Mouse (Mus musculus): ENCODE measurements around the gene C1ql1. TPM values are rescaled to one million over a fixed set of nuclear protein-coding genes. Genes with fewer than 3 reads are reported as not detected.

Gene C1ql1
- polyA plus RNA-seq, 1 experiment, result not detected

DNA sequence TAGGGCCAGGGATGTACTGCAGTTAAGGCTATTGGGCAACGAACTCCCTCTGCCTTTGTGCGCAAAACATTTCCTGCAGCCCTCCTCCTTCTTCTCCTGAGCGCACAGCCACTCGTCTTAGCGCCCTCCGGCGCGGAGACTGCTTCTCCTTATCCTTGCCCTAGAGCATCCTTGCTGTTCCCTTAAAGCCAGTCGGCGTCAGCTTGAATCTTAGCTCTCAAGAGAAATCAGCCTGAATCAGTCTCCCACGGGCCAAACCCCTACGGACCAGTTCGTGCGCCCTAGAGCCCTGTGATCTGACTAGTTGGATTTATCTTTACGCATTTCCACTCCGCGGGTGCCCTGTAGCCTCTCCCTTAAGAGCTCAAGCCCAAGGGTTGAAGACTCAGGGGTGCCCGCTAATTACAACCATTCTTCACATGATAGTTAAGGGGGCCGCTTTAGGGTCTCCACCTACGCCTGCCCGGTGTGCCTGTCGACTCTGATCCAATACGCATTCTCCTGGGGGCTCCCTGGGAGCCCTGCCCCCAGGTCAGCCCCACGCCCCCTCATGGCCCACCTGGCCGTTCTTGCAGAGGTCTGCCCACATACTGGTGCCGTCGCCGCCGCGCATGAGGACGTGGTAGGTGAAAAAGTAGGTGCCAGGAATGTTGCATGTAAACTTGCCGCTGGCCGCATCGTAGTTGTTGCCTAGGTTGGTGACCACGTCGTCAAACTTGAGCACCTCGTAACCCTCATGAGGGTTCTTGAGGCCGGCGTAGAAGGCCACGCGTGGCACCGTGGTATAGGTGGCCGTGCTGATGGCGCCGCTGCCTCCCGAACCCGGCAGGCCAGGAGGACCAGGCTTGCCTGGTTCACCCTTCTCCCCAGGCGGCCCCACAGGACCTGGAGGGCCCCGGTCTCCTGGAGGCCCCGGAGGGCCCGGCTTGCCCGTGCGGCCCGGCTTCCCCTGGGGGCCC is 903 bp downstream of the C1ql1 start:
- no peak for TF ChIP-seq GATA1 (IDR thresholded peaks at IDR 0.05; ENCODE audit: borderline replicate concordance, low read length)
- no peak for TF ChIP-seq FLI1 (IDR thresholded peaks at IDR 0.05; ENCODE audit: low read length)
- Histone ChIP-seq H3K4me3 (replicated peaks) (peak overlapping the region; percentile 86), H3K9me3 (0 out of 2 replicates have a peak, but pooled peaks cover 4% of the 10 kb centered on the region), H3K36me3 (replicated peaks; ENCODE audit: low read length) (no peaks in the 10 kb centered on the region), H3K4me1 (peaks cover 71% of the 10 kb centered on the region), H3K27me3 (replicated peaks) (peaks cover 95% of the 10 kb centered on the region)

DNA sequence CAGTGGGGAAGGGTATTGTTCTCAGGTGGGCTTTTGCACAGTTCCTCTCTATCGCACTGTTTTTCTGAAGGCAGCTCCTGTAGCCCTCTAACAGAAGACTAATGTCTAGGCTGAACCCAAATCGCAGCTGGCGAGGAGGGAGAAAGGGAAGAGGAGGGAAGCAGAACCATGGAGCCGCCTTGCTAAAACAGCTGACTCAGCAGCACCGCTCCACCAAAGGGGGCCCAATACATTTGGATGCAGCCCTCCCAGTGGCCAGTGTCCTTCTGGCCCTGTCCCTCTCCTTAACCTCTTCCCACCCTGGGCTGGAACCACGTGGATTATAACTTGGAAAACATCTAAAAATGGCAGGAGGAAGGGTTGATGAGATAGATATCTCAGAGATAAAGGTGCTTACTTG is 5.3 kb downstream of the C1ql1 start:
- no peak overlapping the region for H3K4me3 ChIP-seq (replicated peaks)
- peaks cover 83% of the 10 kb centered on the region for H3K4me1 ChIP-seq
- no peak for TF ChIP-seq GATA1 (IDR thresholded peaks at IDR 0.05; ENCODE audit: borderline replicate concordance, low read length)
- TF ChIP-seq FLI1 (IDR thresholded peaks at IDR 0.05; ENCODE audit: low read length), result no peak
- no peaks in the 10 kb centered on the region for H3K9me3 ChIP-seq
- H3K36me3 ChIP-seq (replicated peaks; ENCODE audit: low read length), result no peaks in the 10 kb centered on the region
- peaks cover 91% of the 10 kb centered on the region for H3K27me3 ChIP-seq (replicated peaks)

- no peak for TF ChIP-seq FLI1 (IDR thresholded peaks at IDR 0.05; ENCODE audit: low read length)
- no peak for TF ChIP-seq GATA1 (IDR thresholded peaks at IDR 0.05; ENCODE audit: borderline replicate concordance, low read length)
- H3K36me3 ChIP-seq (replicated peaks; ENCODE audit: low read length), result no peaks in the 10 kb centered on the region
- peaks cover 91% of the 10 kb centered on the region for H3K27me3 ChIP-seq (replicated peaks)
- H3K4me3 ChIP-seq (replicated peaks), result peak overlapping the region; percentile 66
- no peaks in the 10 kb centered on the region for H3K9me3 ChIP-seq
- peaks cover 70% of the 10 kb centered on the region for H3K4me1 ChIP-seq
Observed at GRCm38 (mm10) chr11:102939024-102939675, 7.3 kb downstream of the C1ql1 start.

- Histone ChIP-seq H3K4me1 (peaks cover 73% of the 10 kb centered on the region), H3K4me3 (replicated peaks) (no peak overlapping the region), H3K27me3 (replicated peaks) (peaks cover 89% of the 10 kb centered on the region), H3K36me3 (replicated peaks; ENCODE audit: low read length) (no peaks in the 10 kb centered on the region), H3K9me3 (no peaks in the 10 kb centered on the region)
- TF ChIP-seq FLI1 (IDR thresholded peaks at IDR 0.05; ENCODE audit: low read length), result no peak
Observed at GRCm38 (mm10) chr11:102937529-102938182, 8.8 kb downstream of the C1ql1 start.

DNA sequence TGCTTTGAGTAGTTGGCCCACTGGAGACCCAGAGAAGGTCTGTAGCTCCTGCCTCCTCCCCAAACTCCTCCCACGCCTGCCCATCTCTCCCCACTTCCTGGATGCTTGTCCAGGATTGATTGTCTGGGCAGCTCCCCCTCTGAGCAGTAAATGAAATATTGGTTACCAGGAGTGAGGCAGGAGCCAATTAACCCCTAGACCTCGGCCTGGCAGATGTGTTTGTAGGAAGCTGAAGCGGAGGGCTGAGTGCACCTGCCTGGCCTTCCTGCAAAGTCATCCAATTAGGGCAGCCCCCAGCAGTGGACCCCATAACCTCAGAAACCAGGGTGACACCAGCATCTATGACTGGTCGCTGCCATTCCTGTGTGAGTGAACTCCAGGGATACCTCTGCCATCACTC is 10.2 kb downstream of the C1ql1 start:
- no peaks in the 10 kb centered on the region for H3K36me3 ChIP-seq (replicated peaks; ENCODE audit: low read length)
- no peak overlapping the region for H3K4me3 ChIP-seq (replicated peaks)
- H3K4me1 ChIP-seq, result peaks cover 76% of the 10 kb centered on the region
- H3K9me3 ChIP-seq, result peaks cover 4% of the 10 kb centered on the region; the same call in 1 of the 2 replicates
- TF ChIP-seq FLI1 (IDR thresholded peaks at IDR 0.05; ENCODE audit: low read length), result no peak
- H3K27me3 ChIP-seq (replicated peaks), result peaks cover 82% of the 10 kb centered on the region

DNA sequence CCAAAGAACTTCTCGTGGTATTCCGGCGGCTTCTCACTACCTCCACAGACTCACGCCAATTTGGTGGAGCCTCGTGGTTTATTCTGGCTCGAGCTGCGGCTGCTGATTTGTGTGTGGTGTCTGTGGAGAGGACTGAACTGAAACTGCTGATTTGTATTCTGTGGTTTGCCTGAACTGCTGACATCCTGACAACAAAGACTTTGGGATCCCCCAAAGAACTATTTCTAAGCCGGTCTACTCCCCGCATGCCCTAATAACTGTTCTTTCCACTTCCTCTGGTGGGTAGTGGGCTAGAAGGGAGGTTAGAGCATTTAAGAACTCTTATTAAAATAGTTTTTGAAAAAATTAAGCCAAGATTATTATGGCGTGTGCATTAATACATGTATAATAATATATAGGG is 15.8 kb downstream of the C1ql1 start:
- Histone ChIP-seq H3K27me3 (replicated peaks) (peaks cover 38% of the 10 kb centered on the region), H3K9me3 (peaks cover 4% of the 10 kb centered on the region; the same call in 1 of the 2 replicates)
- TF ChIP-seq GATA1 (IDR thresholded peaks at IDR 0.05; ENCODE audit: borderline replicate concordance, low read length) (no peak), FLI1 (IDR thresholded peaks at IDR 0.05; ENCODE audit: low read length) (no peak)

DNA sequence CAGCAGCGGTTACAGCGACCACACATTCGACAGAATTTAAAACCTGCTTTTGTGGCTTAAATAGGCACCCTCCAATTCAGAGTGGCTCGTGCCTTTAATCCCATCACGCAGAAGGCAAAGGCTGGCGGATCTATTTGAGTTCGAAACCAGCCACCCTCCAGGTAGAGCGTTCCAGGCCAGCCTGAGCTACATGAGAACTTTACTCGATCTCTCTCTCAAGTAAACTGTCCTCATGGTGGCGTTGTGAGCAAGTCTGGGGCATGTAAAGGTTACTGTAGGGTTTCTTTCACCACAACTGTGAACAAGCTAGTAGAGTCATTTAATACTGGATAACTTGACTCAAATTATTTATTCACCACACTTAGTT is 21.2 kb downstream of the C1ql1 start:
- peak overlapping the region; percentile 98 for H3K4me3 ChIP-seq (replicated peaks)
- H3K4me1 ChIP-seq, result peaks cover 38% of the 10 kb centered on the region
- H3K36me3 ChIP-seq (replicated peaks; ENCODE audit: low read length), result peaks cover 16% of the 10 kb centered on the region
- TF ChIP-seq GATA1 (IDR thresholded peaks at IDR 0.05; ENCODE audit: borderline replicate concordance, low read length), result no peak
- TF ChIP-seq FLI1 (IDR thresholded peaks at IDR 0.05; ENCODE audit: low read length), result no peak
- peaks cover 4% of the 10 kb centered on the region for H3K27me3 ChIP-seq (replicated peaks)
- no peaks in the 10 kb centered on the region for H3K9me3 ChIP-seq

More for the DNA sequence above, 15.8 kb downstream of the C1ql1 start:
- Histone ChIP-seq H3K36me3 (replicated peaks; ENCODE audit: low read length) (no peaks in the 10 kb centered on the region), H3K4me3 (replicated peaks) (peak overlapping the region; percentile 59), H3K4me1 (peaks cover 38% of the 10 kb centered on the region)

- Histone ChIP-seq H3K36me3 (replicated peaks; ENCODE audit: low read length) (peaks cover 16% of the 10 kb centered on the region), H3K4me1 (peaks cover 41% of the 10 kb centered on the region), H3K27me3 (replicated peaks) (peaks cover 4% of the 10 kb centered on the region), H3K4me3 (replicated peaks) (peak within 1 kb of the TSS; percentile 98), H3K9me3 (no peaks in the 10 kb centered on the region)
- peak; percentile 74; the same call in 1 of the 2 replicates for TF ChIP-seq FLI1 (IDR thresholded peaks at IDR 0.05; ENCODE audit: low read length)
- TF ChIP-seq GATA1 (IDR thresholded peaks at IDR 0.05; ENCODE audit: borderline replicate concordance, low read length), result no peak
Observed at GRCm38 (mm10) chr11:102924557-102925350, 21.7 kb downstream of the C1ql1 start, which contains the start of gene Kif18b. TSS of gene Kif18b (minus strand) at chr11:102925124.

DNA sequence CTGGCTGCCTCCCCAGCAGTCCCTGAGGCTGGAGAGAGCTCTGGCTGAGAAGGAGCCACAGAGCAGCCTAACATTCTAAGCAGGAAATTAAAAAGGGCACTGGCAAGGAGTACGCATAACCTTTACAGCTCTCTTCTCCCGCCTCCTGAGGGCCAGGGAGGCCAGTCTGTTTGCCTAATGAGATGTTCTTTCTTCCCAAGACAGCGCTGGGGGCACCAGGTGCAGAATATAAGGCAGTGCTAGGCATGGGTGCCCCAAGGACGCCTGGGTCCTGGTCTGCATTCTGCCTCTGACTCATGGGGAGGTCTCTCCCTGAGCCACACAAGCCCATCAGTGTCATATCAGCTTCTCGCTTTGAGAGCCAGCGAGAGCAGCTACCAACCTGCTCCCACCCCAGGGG is 25.0 kb downstream of the C1ql1 start:
- Histone ChIP-seq H3K27me3 (replicated peaks) (no peaks in the 10 kb centered on the region), H3K36me3 (replicated peaks; ENCODE audit: low read length) (peaks cover 18% of the 10 kb centered on the region), H3K9me3 (no peaks in the 10 kb centered on the region), H3K4me1 (peaks cover 53% of the 10 kb centered on the region), H3K4me3 (replicated peaks) (no peak overlapping the region)
- TF ChIP-seq GATA1 (IDR thresholded peaks at IDR 0.05; ENCODE audit: borderline replicate concordance, low read length) (no peak), FLI1 (IDR thresholded peaks at IDR 0.05; ENCODE audit: low read length) (no peak)
